Mouse (Mus musculus): Measurements from ENCODE around the gene Map3k14.

- TF ChIP-seq GATA1 (IDR thresholded peaks at IDR 0.05; ENCODE audit: borderline replicate concordance, low read length) (no peak), FLI1 (IDR thresholded peaks at IDR 0.05; ENCODE audit: low read length) (no peak)
Observed at GRCm38 (mm10) chr11:103236431-103236830, 30.8 kb downstream of the Map3k14 start.

Data from megakaryocyte, embryonic 14.5 days (primary cell).